Mouse (Mus musculus) hindbrain, embryonic 11.5 days (tissue): Measurements from ENCODE around the gene Git2. TPM values are rescaled to one million over a fixed set of nuclear protein-coding genes. Genes with fewer than 3 reads are reported as not detected.

Source experiments
- ATAC-seq: fragments of 200-750 bp; cut with Nextera tagmentation; 2 replicates; pipeline ENCODE4 v1.8.0; 2017; ENCODE audit warnings: mild to moderate bottlenecking, moderate TSS enrichment, moderate library complexity; ENCODE audit not compliant: low FRiP score
- DNase-seq: peaks from one replicate; pipeline ENCODE4 v3.0.0-alpha.2; 2015; ENCODE audit warnings: low spot score
- H3K27ac ChIP-seq: fragments of 300-500 bp; sonication (generic); 2 replicates; pipeline ENCODE4 v1.5.1; 2014; ENCODE audit warnings: mild to moderate bottlenecking, low read depth, low read length
- H3K27me3 ChIP-seq: fragments of 300-500 bp; sonication (generic); 2 replicates; pipeline ENCODE4 v1.6.1; 2014; ENCODE audit warnings: mild to moderate bottlenecking, low read length, moderate library complexity, mixed read lengths; ENCODE audit not compliant: control insufficient read depth, insufficient read depth
- H3K36me3 ChIP-seq: fragments of 300-500 bp; sonication (generic); 2 replicates; pipeline ENCODE4 v1.6.1; 2014; ENCODE audit warnings: mild to moderate bottlenecking, low read length, moderate library complexity, mixed read lengths; ENCODE audit not compliant: control insufficient read depth, insufficient read depth
- H3K4me1 ChIP-seq: fragments of 300-500 bp; sonication (generic); replicated peaks from 2 replicates; pipeline ENCODE4 v1.6.1; 2014; ENCODE audit warnings: low read length, mixed read lengths; ENCODE audit not compliant: control insufficient read depth, insufficient read depth
- H3K4me2 ChIP-seq: fragments of 300-500 bp; sonication (generic); replicated peaks from 2 replicates; pipeline ENCODE4 v1.6.1; 2014; ENCODE audit warnings: mild to moderate bottlenecking, low read depth, low read length
- H3K4me3 ChIP-seq: fragments of 300-500 bp; sonication (generic); 2 replicates; pipeline ENCODE4 v1.5.1; 2014; ENCODE audit warnings: low read depth, low read length
- H3K9ac ChIP-seq: fragments of 300-500 bp; sonication (generic); 2 replicates; pipeline ENCODE4 v1.6.1; 2014; ENCODE audit warnings: low read depth, low read length
- H3K9me3 ChIP-seq: fragments of 300-500 bp; sonication (generic); 2 replicates; pipeline ENCODE4 v1.6.1; 2016; ENCODE audit warnings: low read length; ENCODE audit not compliant: control insufficient read depth
- WGBS: fragments of 180-500 bp; shearing (Covaris S2); extraction: QIAGEN DNeasy Blood & Tissue Kit; methylation state at CpG from one replicate; pipeline ENCODE4 v1.1.7; 2014; 5-methylcytosine and 5-hydroxymethylcytosine counted together
- polyA plus RNA-seq: library from polyadenylated mRNA; unstranded; fragments of >200 nt; fragmentation: Nextera tagmentation; extraction: Ambion mirVana; gene quantifications from 2 replicates; pipeline ENCODE4 v1.2.1, GENCODE M21; 2014

Git2 gene
- polyA plus RNA-seq, 1 experiment from 2014 or later = 42.2 TPM

GRCm38 (mm10) chr5:114808385-114808784 is 33.1 kb upstream of the Git2 start:
- Histone ChIP-seq H3K4me3 (no peak overlapping the region), H3K9me3 (no peaks in the 10 kb centered on the region), H3K9ac (no peak overlapping the region), H3K27ac (no peak overlapping the region), H3K27me3 (no peaks in the 10 kb centered on the region), H3K4me1 (no peaks in the 10 kb centered on the region), H3K4me2 (no peak overlapping the region), H3K36me3 (peaks cover 8% of the 10 kb centered on the region; the same call in 1 of the 2 replicates)
- ATAC-seq = no peak
- 80% methylated on average over 8 of the region's 8 CpGs for WGBS
- DNase-seq = no peak

GRCm38 (mm10) chr5:114807893-114808292 is 32.6 kb upstream of the Git2 start:
- ATAC-seq (no peak), DNase-seq (no peak)
- no peak overlapping the region for H3K4me2 ChIP-seq
- no peaks in the 10 kb centered on the region for H3K27me3 ChIP-seq
- H3K36me3 ChIP-seq = peaks cover 11% of the 10 kb centered on the region; the same call in 1 of the 2 replicates
- H3K27ac ChIP-seq = no peak overlapping the region
- no peak overlapping the region for H3K4me3 ChIP-seq
- no peaks in the 10 kb centered on the region for H3K4me1 ChIP-seq
- H3K9me3 ChIP-seq = no peaks in the 10 kb centered on the region
- 65% methylated on average over 6 of the region's 6 CpGs for WGBS
- no peak overlapping the region for H3K9ac ChIP-seq

- no peak overlapping the region for H3K4me2 ChIP-seq
- H3K9me3 ChIP-seq = no peaks in the 10 kb centered on the region
- H3K9ac ChIP-seq = no peak overlapping the region
- H3K27ac ChIP-seq = no peak overlapping the region
- WGBS = 29% methylated on average over 8 of the region's 8 CpGs
- no peak for DNase-seq
- no peak for ATAC-seq
- H3K4me3 ChIP-seq = no peak overlapping the region
- H3K36me3 ChIP-seq = peaks cover 11% of the 10 kb centered on the region; the same call in 1 of the 2 replicates
- H3K4me1 ChIP-seq = no peaks in the 10 kb centered on the region
- H3K27me3 ChIP-seq = no peaks in the 10 kb centered on the region
Measured at GRCm38 (mm10) chr5:114807468-114807867, 32.2 kb upstream of the Git2 start.

GRCm38 (mm10) chr5:114807063-114807462 is 31.7 kb upstream of the Git2 start:
- no peak overlapping the region for H3K27ac ChIP-seq

GRCm38 (mm10) chr5:114806636-114807035 is 31.3 kb upstream of the Git2 start:
- no peaks in the 10 kb centered on the region for H3K27me3 ChIP-seq
- no peak for DNase-seq
- no peaks in the 10 kb centered on the region for H3K4me1 ChIP-seq
- peaks cover 11% of the 10 kb centered on the region; the same call in 1 of the 2 replicates for H3K36me3 ChIP-seq
- no peak overlapping the region for H3K27ac ChIP-seq
- no peak for ATAC-seq
- no peak overlapping the region for H3K4me2 ChIP-seq
- H3K4me3 ChIP-seq = no peak overlapping the region
- H3K9ac ChIP-seq = no peak overlapping the region
- WGBS = 87% methylated on average over 8 of the region's 8 CpGs
- H3K9me3 ChIP-seq = no peaks in the 10 kb centered on the region

More at GRCm38 (mm10) chr5:114807063-114807462, 31.7 kb upstream of the Git2 start:
- 48% methylated on average over 9 of the region's 9 CpGs for WGBS
- Histone ChIP-seq H3K9me3 (no peaks in the 10 kb centered on the region), H3K4me1 (no peaks in the 10 kb centered on the region), H3K9ac (no peak overlapping the region), H3K4me3 (no peak overlapping the region), H3K36me3 (peaks cover 11% of the 10 kb centered on the region; the same call in 1 of the 2 replicates), H3K4me2 (no peak overlapping the region), H3K27me3 (no peaks in the 10 kb centered on the region)
- ATAC-seq (no peak), DNase-seq (no peak)

- Histone ChIP-seq H3K4me2 (no peak overlapping the region), H3K9ac (no peak overlapping the region), H3K4me3 (no peak overlapping the region), H3K9me3 (no peaks in the 10 kb centered on the region), H3K27me3 (no peaks in the 10 kb centered on the region), H3K4me1 (no peaks in the 10 kb centered on the region), H3K27ac (no peak overlapping the region), H3K36me3 (peaks cover 11% of the 10 kb centered on the region; the same call in 1 of the 2 replicates)
- whole genome bisulfite sequencing = 83% methylated on average over 15 of the region's 15 CpGs
- DNase-seq (no peak), ATAC-seq (no peak)
Measured at GRCm38 (mm10) chr5:114805436-114806350, 30.4 kb upstream of the Git2 start.

GRCm38 (mm10) chr5:114804958-114805357 is 29.6 kb upstream of the Git2 start:
- Histone ChIP-seq H3K9ac (no peak overlapping the region), H3K36me3 (peaks cover 11% of the 10 kb centered on the region; the same call in 1 of the 2 replicates), H3K27me3 (no peaks in the 10 kb centered on the region), H3K4me2 (no peak overlapping the region), H3K9me3 (no peaks in the 10 kb centered on the region), H3K4me1 (no peaks in the 10 kb centered on the region), H3K4me3 (no peak overlapping the region), H3K27ac (peak overlapping the region; percentile 7; the same call in 1 of the 2 replicates)
- DNase-seq (peak; percentile 54), ATAC-seq (no peak)
- WGBS = 35% methylated on average over 3 of the region's 3 CpGs

- peaks cover 11% of the 10 kb centered on the region; the same call in 1 of the 2 replicates for H3K36me3 ChIP-seq
- no peak for ATAC-seq
- H3K27me3 ChIP-seq = no peaks in the 10 kb centered on the region
- DNase-seq = no peak
- H3K4me2 ChIP-seq = no peak overlapping the region
- no peak overlapping the region for H3K9ac ChIP-seq
- no peaks in the 10 kb centered on the region for H3K9me3 ChIP-seq
- WGBS = 80% methylated on average over 13 of the region's 13 CpGs
- no peak overlapping the region for H3K27ac ChIP-seq
- no peak overlapping the region for H3K4me3 ChIP-seq
- H3K4me1 ChIP-seq = no peaks in the 10 kb centered on the region
Measured at GRCm38 (mm10) chr5:114804335-114804734, 29.0 kb upstream of the Git2 start.

GRCm38 (mm10) chr5:114803231-114803630 is 27.9 kb upstream of the Git2 start:
- 94% methylated on average over 13 of the region's 13 CpGs for WGBS

More at GRCm38 (mm10) chr5:114803231-114803630, 27.9 kb upstream of the Git2 start:
- Histone ChIP-seq H3K9me3 (no peaks in the 10 kb centered on the region), H3K4me2 (no peak overlapping the region), H3K9ac (no peak overlapping the region), H3K36me3 (peaks cover 10% of the 10 kb centered on the region; the same call in 1 of the 2 replicates), H3K4me1 (no peaks in the 10 kb centered on the region), H3K27me3 (no peaks in the 10 kb centered on the region), H3K4me3 (no peak overlapping the region), H3K27ac (no peak overlapping the region)
- DNase-seq (no peak), ATAC-seq (no peak)
